Mouse (Mus musculus): Measurements from ENCODE around the gene Scgn. TPM values are rescaled to one million over a fixed set of nuclear protein-coding genes. Genes with fewer than 3 reads are reported as not detected.

Scgn gene
- 1 to 10 TPM in 1 of 2 experiments, under 1 TPM in 1; 0.95 to 1.1 TPM for total RNA-seq (2021)
- long read RNA-seq, experiment 1, partial matches to known transcripts = 1 of 4 reads
- long read RNA-seq, experiment 1, other reads (novel, unspliced or antisense) = 1 of 4 reads
- long read RNA-seq, experiment 2, partial matches to known transcripts = 1 of 3 reads
- long read RNA-seq, experiment 2, other reads (novel, unspliced or antisense) = 1 of 3 reads

GRCm38 (mm10) chr13:23990928-23991327, at the start of gene Scgn:
TSS of gene Scgn (minus strand) at chr13:23991214.
- peak in 1 of 2 experiments; percentile 16 for DNase-seq (ENCODE audit: low spot score in 2 of 2)
- Histone ChIP-seq H3K4me3 (peak within 1 kb of the TSS; percentile 27; the same call in 1 of the 2 replicates), H3K27ac (no peak within 1 kb of the TSS)
- TF ChIP-seq CTCF (conservative IDR thresholded peaks at IDR 0.05) = no peak

GRCm38 (mm10) chr13:24040221-24040620, 49.2 kb upstream of the Scgn start:
- no peak overlapping the region for H3K4me3 ChIP-seq
- no peak for DNase-seq (ENCODE audit: low spot score in 2 of 2)
- no peak overlapping the region for H3K27ac ChIP-seq
- TF ChIP-seq CTCF (conservative IDR thresholded peaks at IDR 0.05) = no peak

- DNase-seq (ENCODE audit: low spot score in 2 of 2) = peak in 1 of 2 experiments; percentile 15
- no peak for TF ChIP-seq CTCF (conservative IDR thresholded peaks at IDR 0.05)
- no peak overlapping the region for H3K4me3 ChIP-seq
- H3K27ac ChIP-seq = no peak overlapping the region
Measured at GRCm38 (mm10) chr13:24037502-24037901, 46.5 kb upstream of the Scgn start.

- Histone ChIP-seq H3K4me3 (no peak overlapping the region), H3K27ac (no peak overlapping the region)
- TF ChIP-seq CTCF (conservative IDR thresholded peaks at IDR 0.05) = no peak
- DNase-seq (ENCODE audit: low spot score in 2 of 2) = no peak
Measured at GRCm38 (mm10) chr13:24036150-24036549, 45.1 kb upstream of the Scgn start.

- peak; percentile 81 for TF ChIP-seq CTCF (conservative IDR thresholded peaks at IDR 0.05)
Measured at GRCm38 (mm10) chr13:24027191-24028170, 36.5 kb upstream of the Scgn start.

GRCm38 (mm10) chr13:24018515-24018914, 27.5 kb upstream of the Scgn start:
- H3K27ac ChIP-seq = no peak overlapping the region
- no peak for TF ChIP-seq CTCF (conservative IDR thresholded peaks at IDR 0.05)

More at GRCm38 (mm10) chr13:24027191-24028170, 36.5 kb upstream of the Scgn start:
- H3K27ac ChIP-seq = no peak overlapping the region
- no peak overlapping the region for H3K4me3 ChIP-seq
- DNase-seq (ENCODE audit: low spot score in 2 of 2) = peak; percentile 26 to 35

GRCm38 (mm10) chr13:24005528-24005927, 14.5 kb upstream of the Scgn start:
- Histone ChIP-seq H3K27ac (no peak overlapping the region), H3K4me3 (no peak overlapping the region)
- TF ChIP-seq CTCF (conservative IDR thresholded peaks at IDR 0.05) = no peak
- DNase-seq (ENCODE audit: low spot score in 2 of 2) = no peak

More at GRCm38 (mm10) chr13:24018515-24018914, 27.5 kb upstream of the Scgn start:
- DNase-seq (ENCODE audit: low spot score in 2 of 2) = no peak
- H3K4me3 ChIP-seq = no peak overlapping the region

- H3K4me3 ChIP-seq = no peak overlapping the region
- TF ChIP-seq CTCF (conservative IDR thresholded peaks at IDR 0.05) = no peak
- no peak for DNase-seq (ENCODE audit: low spot score in 2 of 2)
- no peak overlapping the region for H3K27ac ChIP-seq
Measured at GRCm38 (mm10) chr13:24001797-24002196, 10.8 kb upstream of the Scgn start.

GRCm38 (mm10) chr13:24001081-24001480, 10.1 kb upstream of the Scgn start:
- Histone ChIP-seq H3K4me3 (no peak overlapping the region), H3K27ac (no peak overlapping the region)
- no peak for DNase-seq (ENCODE audit: low spot score in 2 of 2)
- TF ChIP-seq CTCF (conservative IDR thresholded peaks at IDR 0.05) = no peak

- no peak overlapping the region for H3K4me3 ChIP-seq
- TF ChIP-seq CTCF (conservative IDR thresholded peaks at IDR 0.05) = no peak
- DNase-seq (ENCODE audit: low spot score in 2 of 2) = no peak
- H3K27ac ChIP-seq = no peak overlapping the region
Measured at GRCm38 (mm10) chr13:23998826-23999225, 7.8 kb upstream of the Scgn start.

- no peak for TF ChIP-seq CTCF (conservative IDR thresholded peaks at IDR 0.05)
- DNase-seq (ENCODE audit: low spot score in 2 of 2) = no peak
- Histone ChIP-seq H3K4me3 (no peak overlapping the region), H3K27ac (no peak overlapping the region)
Measured at GRCm38 (mm10) chr13:23994756-23995155, 3.7 kb upstream of the Scgn start.

GRCm38 (mm10) chr13:23994024-23994423, 3.0 kb upstream of the Scgn start:
- Histone ChIP-seq H3K27ac (no peak overlapping the region), H3K4me3 (no peak overlapping the region)
- TF ChIP-seq CTCF (conservative IDR thresholded peaks at IDR 0.05) = no peak
- DNase-seq (ENCODE audit: low spot score in 2 of 2) = no peak

GRCm38 (mm10) chr13:23990451-23990850, 563 bp downstream of the Scgn start:
- Histone ChIP-seq H3K27ac (no peak overlapping the region), H3K4me3 (peak overlapping the region; percentile 27; the same call in 1 of the 2 replicates)
- DNase-seq (ENCODE audit: low spot score in 2 of 2) = no peak
- TF ChIP-seq CTCF (conservative IDR thresholded peaks at IDR 0.05) = no peak
